24 mouse cellular contexts compared by ENCODE assay signal in the genomic region with DNA sequence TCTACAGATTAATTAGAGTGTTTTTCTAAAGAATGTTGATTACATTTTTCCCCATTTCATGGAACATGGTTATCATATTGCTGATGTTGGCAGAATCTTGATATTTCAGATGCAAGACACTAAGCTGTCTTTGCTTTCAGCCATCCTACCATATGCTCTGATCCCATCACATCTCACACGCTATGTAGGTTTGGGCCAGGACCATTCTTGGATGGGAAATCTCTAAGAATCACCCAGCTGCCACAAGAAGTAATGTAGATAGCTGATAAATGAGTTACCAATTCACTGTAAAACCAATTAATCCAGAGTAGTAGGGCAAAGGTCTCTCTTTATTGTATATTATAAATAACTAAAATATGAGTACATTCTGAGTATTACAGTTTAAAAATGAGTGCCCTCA. TPM values are rescaled to one million over a fixed set of nuclear protein-coding genes. Genes with fewer than 3 reads are reported as not detected.
"Had no signal": no experiment of that assay in that cellular context is flagged by ENCODE, and none has a peak within 500 bp of the region (broad histone marks: within the 10 kb centered on the region; RNA-seq: fewer than 3 reads in every experiment).

No protein-coding gene starts in this region.

- H3K9me3 ChIP-seq: limb, embryonic 12.5 days; limb, embryonic 15.5 days; midbrain, embryonic 13.5 days; neural tube, embryonic 12.5 days; neural tube, embryonic 15.5 days had no signal

- ATAC-seq: liver, postnatal 0 days; lung, postnatal 0 days; midbrain, embryonic 13.5 days; midbrain, embryonic 16.5 days had no signal

- H3K4me1 ChIP-seq: neural tube, embryonic 12.5 days had no signal

- H3K9ac ChIP-seq: limb, embryonic 12.5 days; limb, embryonic 15.5 days; liver, embryonic 14.5 days; liver, postnatal 0 days; lung, embryonic 14.5 days; midbrain, embryonic 13.5 days; neural tube, embryonic 12.5 days; neural tube, embryonic 15.5 days had no signal

- DNase-seq: kidney, adult 9 months; kidney, postnatal 14 days; kidney, postnatal 4 days; left cerebral cortex, postnatal 4 days; liver, postnatal 0 days; lung, embryonic 14.5 days; retina, postnatal 1 day; right cerebral cortex, postnatal 25 days; spleen, adult 18-20 months; thymus, adult 18-20 months; thymus, postnatal 36 days had no signal

- H3K36me3 ChIP-seq: limb, embryonic 12.5 days; limb, embryonic 15.5 days; neural tube, embryonic 12.5 days had no signal

- H3K4me3 ChIP-seq: limb, embryonic 12.5 days; limb, embryonic 15.5 days; midbrain, embryonic 13.5 days; neural tube, embryonic 12.5 days; neural tube, embryonic 15.5 days had no signal

- H3K4me2 ChIP-seq: limb, embryonic 12.5 days; limb, embryonic 15.5 days; liver, embryonic 11.5 days; lung, embryonic 14.5 days; midbrain, embryonic 13.5 days; neural tube, embryonic 12.5 days; neural tube, embryonic 15.5 days had no signal

- H3K27ac ChIP-seq: limb, embryonic 12.5 days; limb, embryonic 15.5 days; liver, embryonic 14.5 days; macrophage; midbrain, embryonic 13.5 days; neural tube, embryonic 12.5 days; neural tube, embryonic 15.5 days had no signal

RNA-seq across cellular contexts. Expression of gene Tbr1, which starts 4.7 kb away (rescaled TPM):
- polyA plus RNA-seq: kidney, embryonic 16.5 days; liver, postnatal 0 days; macrophage; stomach, embryonic 16.5 days; urinary bladder, adult 2 months had no signal
